Mouse (Mus musculus): ENCODE data around the gene S100a7a.

- no peak for TF ChIP-seq POLR2A (IDR thresholded peaks at IDR 0.05; ENCODE audit: insufficient read depth, low read depth, low read length)
- no peak for TF ChIP-seq CTCF (IDR thresholded peaks at IDR 0.05; ENCODE audit: insufficient read depth, low read depth, low read length)
Measured at GRCm38 (mm10) chr3:90631984-90632383, 21.8 kb upstream of the S100a7a start.

All from olfactory bulb, adult 2 months (tissue).